Mouse (Mus musculus): Measurements from ENCODE around the gene Dst. TPM values are rescaled to one million over a fixed set of nuclear protein-coding genes. Genes with fewer than 3 reads are reported as not detected.

Gene Dst
- total RNA-seq, 2 experiments from 2014 or later: 7.0 to 9.2 TPM

- no peak for ATAC-seq (replicated peaks; ENCODE audit: low FRiP score, poor library complexity, severe bottlenecking)
These were observed 278.0 kb downstream of the Dst start for GRCm38 (mm10) chr1:34186033-34186432.

GRCm38 (mm10) chr1:34187501-34187900 lies 279.5 kb downstream of the Dst start:
- ATAC-seq (replicated peaks; ENCODE audit: low FRiP score, poor library complexity, severe bottlenecking): no peak

GRCm38 (mm10) chr1:34188721-34189236 lies 280.8 kb downstream of the Dst start:
- no peak for ATAC-seq (replicated peaks; ENCODE audit: low FRiP score, poor library complexity, severe bottlenecking)

- ATAC-seq (replicated peaks; ENCODE audit: low FRiP score, poor library complexity, severe bottlenecking): no peak
These were observed 281.3 kb downstream of the Dst start for GRCm38 (mm10) chr1:34189318-34189717.

GRCm38 (mm10) chr1:34189970-34190369 lies 281.9 kb downstream of the Dst start:
- no peak for ATAC-seq (replicated peaks; ENCODE audit: low FRiP score, poor library complexity, severe bottlenecking)

- no peak for ATAC-seq (replicated peaks; ENCODE audit: low FRiP score, poor library complexity, severe bottlenecking)
These were observed 284.1 kb downstream of the Dst start for GRCm38 (mm10) chr1:34192174-34192573.

GRCm38 (mm10) chr1:34200791-34201190 lies 292.8 kb downstream of the Dst start:
- no peak for ATAC-seq (replicated peaks; ENCODE audit: low FRiP score, poor library complexity, severe bottlenecking)

- no peak for ATAC-seq (replicated peaks; ENCODE audit: low FRiP score, poor library complexity, severe bottlenecking)
These were observed 293.5 kb downstream of the Dst start for GRCm38 (mm10) chr1:34201483-34201882.

- ATAC-seq (replicated peaks; ENCODE audit: low FRiP score, poor library complexity, severe bottlenecking): no peak
These were observed 303.7 kb downstream of the Dst start for GRCm38 (mm10) chr1:34211704-34212103.

GRCm38 (mm10) chr1:34216456-34216855 lies 308.4 kb downstream of the Dst start:
- no peak for ATAC-seq (replicated peaks; ENCODE audit: low FRiP score, poor library complexity, severe bottlenecking)

GRCm38 (mm10) chr1:34218323-34218722 lies 310.3 kb downstream of the Dst start:
- no peak; the same call in 1 of the 2 replicates for ATAC-seq (replicated peaks; ENCODE audit: low FRiP score, poor library complexity, severe bottlenecking)

GRCm38 (mm10) chr1:34218801-34219200 lies 310.8 kb downstream of the Dst start:
- ATAC-seq (replicated peaks; ENCODE audit: low FRiP score, poor library complexity, severe bottlenecking): no peak

- ATAC-seq (replicated peaks; ENCODE audit: low FRiP score, poor library complexity, severe bottlenecking): no peak
These were observed 312.1 kb downstream of the Dst start for GRCm38 (mm10) chr1:34220094-34220601.

GRCm38 (mm10) chr1:34223866-34224265 lies 315.8 kb downstream of the Dst start:
- ATAC-seq (replicated peaks; ENCODE audit: low FRiP score, poor library complexity, severe bottlenecking): no peak

- ATAC-seq (replicated peaks; ENCODE audit: low FRiP score, poor library complexity, severe bottlenecking): no peak
These were observed 319.7 kb downstream of the Dst start for GRCm38 (mm10) chr1:34227676-34228075.

- ATAC-seq (replicated peaks; ENCODE audit: low FRiP score, poor library complexity, severe bottlenecking): no peak
These were observed 323.0 kb downstream of the Dst start for GRCm38 (mm10) chr1:34231041-34231440.

GRCm38 (mm10) chr1:34236254-34236723 lies 328.3 kb downstream of the Dst start:
- no peak for ATAC-seq (replicated peaks; ENCODE audit: low FRiP score, poor library complexity, severe bottlenecking)

- ATAC-seq (replicated peaks; ENCODE audit: low FRiP score, poor library complexity, severe bottlenecking): no peak
These were observed 329.2 kb downstream of the Dst start for GRCm38 (mm10) chr1:34237211-34237610.

GRCm38 (mm10) chr1:34237689-34238091 lies 329.7 kb downstream of the Dst start:
- ATAC-seq (replicated peaks; ENCODE audit: low FRiP score, poor library complexity, severe bottlenecking): no peak

GRCm38 (mm10) chr1:34238231-34238630 lies 330.2 kb downstream of the Dst start:
- ATAC-seq (replicated peaks; ENCODE audit: low FRiP score, poor library complexity, severe bottlenecking): no peak

- ATAC-seq (replicated peaks; ENCODE audit: low FRiP score, poor library complexity, severe bottlenecking): no peak
These were observed 336.7 kb downstream of the Dst start for GRCm38 (mm10) chr1:34244678-34245077.
